Mouse (Mus musculus): ENCODE data around the gene 5031439G07Rik.

The 5031439G07Rik gene

GRCm38 (mm10) chr15:84995041-84995440, 6.7 kb upstream of the 5031439G07Rik start:
- DNase-seq (ENCODE audit: low spot score in 2 of 2) = no peak

GRCm38 (mm10) chr15:84994498-84994897, 6.1 kb upstream of the 5031439G07Rik start:
- DNase-seq (ENCODE audit: low spot score in 2 of 2) = no peak

DNA sequence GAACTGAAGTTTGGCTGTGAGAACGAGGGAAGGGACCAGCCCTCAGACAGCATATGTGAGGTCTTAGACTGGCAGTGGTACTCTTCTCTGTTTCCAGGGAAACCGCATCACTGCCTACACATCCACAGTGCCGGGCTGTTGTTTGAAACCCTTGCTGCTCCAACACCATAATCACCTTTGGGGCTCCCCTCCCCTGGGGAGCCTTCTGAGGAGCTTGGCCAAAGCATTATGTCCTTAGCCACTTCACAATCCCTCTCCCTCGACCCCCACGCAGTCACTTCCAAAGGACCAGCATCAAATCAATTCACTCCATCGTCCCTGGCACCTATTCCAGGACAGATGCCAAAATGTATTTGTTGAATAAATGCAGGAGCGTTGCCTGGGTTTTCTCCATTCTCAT, 1.4 kb upstream of the 5031439G07Rik start:
- DNase-seq (ENCODE audit: low spot score in 2 of 2) = no peak

DNA sequence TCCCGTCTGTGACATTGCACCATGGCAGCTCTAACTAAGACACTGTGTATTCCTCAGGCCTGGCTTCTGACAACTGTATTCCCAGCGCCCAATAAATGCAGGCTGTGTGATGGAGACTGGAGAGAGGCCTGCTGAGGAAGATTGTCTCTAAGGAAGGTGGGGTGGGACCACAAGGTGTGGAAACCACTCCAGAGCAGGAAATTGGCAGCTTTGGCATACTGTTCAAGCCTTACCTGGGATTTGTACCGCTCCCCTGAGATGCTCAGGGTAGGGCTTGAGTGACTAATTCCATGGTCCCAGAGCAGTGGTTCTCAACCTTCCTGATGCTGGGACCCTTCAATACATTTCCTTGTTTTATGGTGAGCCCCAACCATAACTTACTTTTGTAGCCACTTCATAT, 747 bp upstream of the 5031439G07Rik start:
- no peak for DNase-seq (ENCODE audit: low spot score in 2 of 2)

GRCm38 (mm10) chr15:84987020-84987815, 1.1 kb downstream of the 5031439G07Rik start:
- peak; percentile 41 to 77 for DNase-seq (ENCODE audit: low spot score in 2 of 2)

- peak in 1 of 2 experiments; percentile 32 for DNase-seq (ENCODE audit: low spot score in 2 of 2)
These were observed 2.0 kb downstream of the 5031439G07Rik start for GRCm38 (mm10) chr15:84986171-84987019.

DNA sequence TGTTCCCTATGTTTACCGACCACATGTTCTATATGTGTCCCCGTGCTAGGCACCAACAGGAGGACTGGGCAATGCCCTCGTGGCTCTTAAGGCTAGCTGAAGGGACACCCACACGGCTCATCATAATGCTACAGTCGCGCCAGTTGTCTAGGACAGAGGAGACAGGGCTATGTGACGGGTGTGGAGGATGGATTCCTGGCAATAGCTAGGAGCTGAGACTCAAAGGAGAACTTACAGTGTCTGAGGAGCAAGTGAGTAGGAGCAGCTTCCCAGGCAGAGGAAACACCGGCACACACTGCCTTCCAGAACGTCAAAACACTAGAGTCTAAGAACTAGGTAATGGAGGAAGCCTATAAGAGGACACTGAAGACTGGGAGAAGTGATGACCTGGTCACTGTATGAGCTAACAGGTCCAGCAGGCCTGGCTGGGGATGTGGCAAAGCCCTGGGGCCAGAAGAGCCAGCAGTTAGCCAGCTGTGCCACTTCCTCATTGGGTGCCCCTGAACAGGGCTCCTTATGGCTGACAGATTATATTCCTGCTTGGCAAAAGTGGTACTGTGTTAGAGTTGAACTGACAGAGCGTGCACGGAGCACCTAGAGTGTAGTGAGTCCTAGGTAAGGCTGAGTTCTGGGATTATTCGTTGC, 2.7 kb downstream of the 5031439G07Rik start:
- no peak for DNase-seq (ENCODE audit: low spot score in 2 of 2)

- no peak for DNase-seq (ENCODE audit: low spot score in 2 of 2)
These were observed 4.6 kb downstream of the 5031439G07Rik start for GRCm38 (mm10) chr15:84983721-84984120.

- no peak for DNase-seq (ENCODE audit: low spot score in 2 of 2)
These were observed 5.5 kb downstream of the 5031439G07Rik start for GRCm38 (mm10) chr15:84982888-84983287.

- no peak for DNase-seq (ENCODE audit: low spot score in 2 of 2)
These were observed 6.6 kb downstream of the 5031439G07Rik start for GRCm38 (mm10) chr15:84981609-84982313.

DNA sequence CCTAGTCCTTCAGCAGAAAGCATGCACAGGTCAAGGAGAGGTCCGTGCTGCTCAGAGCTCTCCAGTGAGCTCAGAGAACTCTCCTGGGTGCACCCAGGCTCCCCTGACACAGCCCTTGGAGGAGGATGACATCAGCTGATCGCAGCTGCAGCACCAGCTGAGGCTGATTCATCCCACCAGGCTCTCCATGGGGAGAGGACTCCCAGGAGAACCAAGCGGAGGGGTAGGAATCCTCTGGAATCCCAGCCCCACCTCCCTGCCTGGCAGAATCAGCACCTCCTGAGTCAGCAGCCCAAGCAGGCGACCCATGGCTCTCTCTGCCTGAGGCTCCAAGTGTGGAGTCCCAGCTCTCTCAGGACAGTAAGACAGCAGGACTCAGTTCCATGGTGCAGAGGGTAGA, 12.6 kb downstream of the 5031439G07Rik start:
- DNase-seq (ENCODE audit: low spot score in 2 of 2) = no peak

DNA sequence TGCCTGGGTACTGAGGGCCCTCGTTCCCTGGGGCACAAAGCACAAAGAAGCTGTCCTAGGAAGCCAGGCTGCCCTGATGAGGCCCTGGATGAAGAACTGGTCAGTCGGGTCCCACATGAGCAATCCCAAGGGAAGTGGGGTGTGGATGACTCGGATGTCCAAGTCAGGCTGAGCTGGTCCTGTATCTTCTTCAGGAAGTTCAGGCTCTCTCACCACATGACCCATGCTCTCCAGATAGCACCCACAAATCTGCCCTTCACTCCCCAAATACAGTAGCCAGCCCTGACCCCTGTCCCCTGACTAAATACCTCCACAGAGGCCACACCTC, 14.8 kb downstream of the 5031439G07Rik start:
- no peak for DNase-seq (ENCODE audit: low spot score in 2 of 2)

DNA sequence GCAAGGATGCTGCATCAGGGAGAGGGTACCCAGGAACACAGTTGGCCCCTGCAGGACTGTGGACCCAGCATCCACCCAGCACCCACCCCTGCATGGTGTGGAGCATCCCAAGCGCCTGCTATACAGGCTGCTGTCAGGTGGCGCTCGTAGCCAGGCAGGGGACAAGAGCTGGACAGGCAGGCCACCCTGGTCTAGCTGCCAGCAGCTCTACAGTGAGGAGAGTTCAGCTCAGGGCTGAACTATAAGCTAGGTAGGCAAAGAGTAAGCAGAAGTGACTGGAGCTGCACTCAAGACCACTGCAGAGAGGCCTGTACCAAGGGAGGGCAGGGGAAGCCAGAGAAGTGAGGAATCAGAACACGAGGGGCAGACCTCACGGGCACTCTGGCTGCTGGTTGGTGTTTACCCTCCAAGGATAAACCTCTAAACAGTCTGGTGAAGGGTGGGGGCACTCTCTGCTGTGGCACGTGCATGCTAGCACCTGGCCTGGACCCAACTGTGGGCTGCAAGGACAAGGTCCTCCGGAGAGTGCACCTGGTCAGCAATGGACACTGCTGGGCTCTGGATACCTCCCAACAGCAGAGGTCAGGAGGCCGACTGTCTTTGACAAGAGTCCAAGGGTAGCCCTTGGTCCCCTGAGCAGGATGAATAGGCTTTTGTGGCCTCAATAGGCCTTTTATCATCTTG, 15.3 kb downstream of the 5031439G07Rik start:
- no peak for DNase-seq (ENCODE audit: low spot score in 2 of 2)

DNA sequence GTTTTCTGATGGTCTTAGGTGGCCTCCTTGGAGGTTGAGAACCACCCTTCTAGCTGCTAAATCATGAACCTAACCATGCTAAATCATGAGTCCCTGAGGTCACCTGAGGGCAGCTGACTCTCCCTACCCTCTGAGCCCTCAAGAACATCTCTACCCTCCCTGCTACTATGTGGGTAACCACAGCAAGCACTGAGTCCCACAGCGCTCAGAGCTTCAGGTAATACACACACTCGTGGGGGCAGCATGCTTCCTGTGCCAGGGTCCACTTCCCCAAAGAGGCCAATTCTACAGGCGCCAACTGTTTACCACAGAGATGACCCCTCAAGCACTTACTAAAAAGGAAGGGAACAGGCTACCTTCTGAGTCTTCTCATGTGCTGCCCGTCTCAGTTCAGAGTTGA, 19.8 kb downstream of the 5031439G07Rik start:
- DNase-seq (ENCODE audit: low spot score in 2 of 2) = no peak

DNA sequence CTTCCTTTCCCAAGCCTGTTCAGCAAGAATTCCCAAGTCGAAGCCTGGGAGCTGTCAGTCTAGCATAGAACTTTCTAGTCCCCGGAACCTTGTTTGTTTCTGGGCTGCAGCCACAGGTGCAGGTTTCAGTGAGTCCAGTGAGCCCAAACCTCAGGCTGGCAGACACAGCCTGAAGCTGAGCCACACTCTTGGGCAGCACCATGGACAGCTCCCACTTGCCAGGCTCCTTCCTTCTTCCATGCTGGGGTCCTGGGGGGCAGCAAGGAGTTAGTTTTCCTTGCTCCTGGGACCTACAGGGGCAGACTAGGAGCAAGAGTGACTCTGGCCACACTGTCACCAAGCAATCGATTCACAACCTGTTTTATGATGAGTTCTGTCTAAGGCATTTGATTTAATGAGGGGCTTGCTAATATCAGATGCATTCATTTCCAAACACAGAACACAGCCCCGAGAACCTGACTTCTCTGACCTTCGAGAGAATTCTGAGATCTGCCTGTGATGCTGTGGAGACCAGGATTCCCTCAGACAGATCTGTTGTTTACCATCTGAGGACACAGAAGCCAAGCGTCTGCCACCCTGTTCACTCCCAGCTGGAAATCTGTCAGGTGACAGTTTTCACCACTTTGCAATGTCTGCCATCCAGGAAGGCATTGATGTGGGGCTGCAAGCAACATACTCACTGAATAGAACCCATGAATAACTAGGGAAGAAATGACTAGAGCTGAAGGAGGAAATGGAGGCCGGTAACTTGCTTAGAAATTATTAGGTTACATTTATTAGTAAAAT, 22.6 kb downstream of the 5031439G07Rik start:
- DNase-seq (ENCODE audit: low spot score in 2 of 2) = peak; percentile 43 to 83

DNA sequence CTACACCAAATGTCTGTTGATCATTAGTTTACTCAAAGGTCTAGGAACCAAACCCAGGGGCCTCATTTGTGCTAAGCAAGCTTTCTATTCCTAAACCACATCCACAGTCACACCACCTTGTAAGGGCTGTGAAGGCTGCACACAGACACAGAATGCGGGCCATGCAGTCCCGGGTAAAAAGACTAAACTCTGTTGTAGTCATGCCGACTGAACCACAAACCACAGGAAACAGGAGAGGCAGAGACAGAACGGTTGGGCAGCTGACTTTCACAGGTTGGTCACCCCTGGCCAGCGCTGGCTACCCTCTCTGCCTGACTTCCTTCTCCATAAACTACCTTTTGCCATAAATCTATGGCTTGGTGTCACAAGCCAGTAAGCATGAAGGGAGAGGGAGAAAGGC, 23.6 kb downstream of the 5031439G07Rik start:
- no peak for DNase-seq (ENCODE audit: low spot score in 2 of 2)

GRCm38 (mm10) chr15:84962518-84962917, 25.8 kb downstream of the 5031439G07Rik start:
- no peak for DNase-seq (ENCODE audit: low spot score in 2 of 2)

DNA sequence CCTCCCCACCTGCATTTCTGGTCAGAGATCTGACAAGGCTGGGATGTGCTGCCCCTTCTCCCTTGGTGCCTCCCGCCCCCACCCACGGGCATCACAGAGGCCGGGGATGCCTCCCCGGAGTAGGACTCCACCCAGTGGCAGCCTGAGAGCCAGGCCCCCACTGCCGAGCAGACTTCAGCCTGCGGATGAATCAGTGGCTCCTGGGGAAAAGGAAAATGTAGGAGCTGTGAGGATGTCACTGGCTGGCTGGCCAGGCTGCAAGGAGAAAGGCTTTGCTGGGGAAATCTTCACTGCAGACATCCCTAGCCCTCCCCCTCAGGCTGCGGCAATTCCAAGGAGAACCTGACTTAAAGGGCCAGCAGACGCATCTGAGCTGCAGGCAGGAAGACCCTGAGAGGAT, 27.7 kb downstream of the 5031439G07Rik start:
- DNase-seq (ENCODE audit: low spot score in 2 of 2) = no peak

GRCm38 (mm10) chr15:84959891-84960290, 28.5 kb downstream of the 5031439G07Rik start:
- DNase-seq (ENCODE audit: low spot score in 2 of 2) = no peak

GRCm38 (mm10) chr15:84958331-84958730, 30.0 kb downstream of the 5031439G07Rik start:
- DNase-seq (ENCODE audit: low spot score in 2 of 2) = no peak

All from spleen, postnatal 4 days (tissue).